Mouse (Mus musculus): Measurements from ENCODE around the gene Khdrbs1. TPM values are rescaled to one million over a fixed set of nuclear protein-coding genes. Genes with fewer than 3 reads are reported as not detected.

Khdrbs1 gene
- total and polyA plus RNA-seq, 3 experiments = 58.6 to 125 (median 67.4) TPM

DNA sequence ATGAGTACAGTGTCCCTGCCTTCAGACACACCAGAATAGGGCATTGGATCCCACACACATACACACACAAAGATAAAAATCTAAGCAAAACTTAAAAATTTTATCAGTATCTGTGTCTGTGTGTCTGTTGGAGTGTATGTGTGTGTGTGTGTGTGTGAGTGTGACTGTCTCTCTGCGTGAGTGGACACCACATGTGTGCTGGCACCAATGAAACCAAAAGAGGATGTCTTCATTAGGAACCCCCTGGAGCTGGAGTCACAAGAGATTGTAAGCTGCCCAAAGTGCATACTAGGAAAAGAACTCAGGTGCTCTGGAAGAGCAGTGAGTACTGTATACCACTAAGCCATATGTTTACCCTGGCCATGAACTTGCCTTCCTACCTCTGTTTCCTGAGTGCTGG is 4.0 kb upstream of the Khdrbs1 start:
- no peak for DNase-seq (ENCODE audit: extremely low read depth)
- Histone ChIP-seq H3K9me3 (replicated peaks; ENCODE audit: low read length) (no peaks in the 10 kb centered on the region), H3K79me2 (replicated peaks; ENCODE audit: control insufficient read depth, extremely low read depth, insufficient read depth, poor library complexity, severe bottlenecking) (peaks cover 9% of the 10 kb centered on the region), H3K4me1 (ENCODE audit: control insufficient read depth in 1 of 2, insufficient read depth in 2 of 2) (peaks cover 3 to 22% of the 10 kb centered on the region in 2 experiments; a peak in 3 of 4 replicates), H3K4me2 (ENCODE audit: insufficient read depth, low read depth, poor library complexity, severe bottlenecking) (no peak overlapping the region), H3K27me3 (replicated peaks) (no peaks in the 10 kb centered on the region), H3K36me3 (replicated peaks in 1 of 2; ENCODE audit: control insufficient read depth in 1 of 2, insufficient read depth in 1 of 2, low read length in 1 of 2) (no peaks in the 10 kb centered on the region), H3K27ac (ENCODE audit: insufficient read depth, low read depth) (no peak overlapping the region), H3K4me3 (replicated peaks in 1 of 3; ENCODE audit: low read depth in 2 of 3, low read length in 2 of 3, poor library complexity in 1 of 3) (no peak overlapping the region), H3K9ac (ENCODE audit: insufficient read depth, low read depth) (no peak overlapping the region)
- no peak for TF ChIP-seq USF1 (IDR thresholded peaks at IDR 0.05; ENCODE audit: low read depth, low read length)
- no peak for TF ChIP-seq MYC (IDR thresholded peaks at IDR 0.05; ENCODE audit: low read depth, low read length)
- TF ChIP-seq ELF1 (IDR thresholded peaks at IDR 0.05; ENCODE audit: low read depth, low read length) = no peak
- no peak for TF ChIP-seq MAX (IDR thresholded peaks at IDR 0.05; ENCODE audit: low read length)
- no peak for TF ChIP-seq KAT2A (IDR thresholded peaks at IDR 0.05; ENCODE audit: insufficient replicate concordance, low read length)
- TF ChIP-seq RAD21 (IDR thresholded peaks at IDR 0.05; ENCODE audit: low read depth, low read length) = no peak
- TF ChIP-seq GABPA (IDR thresholded peaks at IDR 0.05; ENCODE audit: insufficient replicate concordance, low read depth, low read length) = no peak
- no peak for TF ChIP-seq JUN (IDR thresholded peaks at IDR 0.05; ENCODE audit: insufficient read depth, low read depth, low read length)
- no peak for TF ChIP-seq IRF4 (IDR thresholded peaks at IDR 0.05; ENCODE audit: low read depth, low read length)
- TF ChIP-seq PAX5 (IDR thresholded peaks at IDR 0.05; ENCODE audit: low read length) = no peak
- no peak for TF ChIP-seq EP300 (IDR thresholded peaks at IDR 0.05; ENCODE audit: low read length)
- no peak for TF ChIP-seq JUND (conservative IDR thresholded peaks at IDR 0.05; ENCODE audit: low read depth, low read length)
- TF ChIP-seq ETS1 (conservative IDR thresholded peaks at IDR 0.05; ENCODE audit: low read depth, low read length) = no peak
- no peak for TF ChIP-seq NRF1 (IDR thresholded peaks at IDR 0.05; ENCODE audit: low read depth, low read length)
- no peak for TF ChIP-seq SMC3 (IDR thresholded peaks at IDR 0.05; ENCODE audit: low read depth, low read length)
- no peak for TF ChIP-seq RCOR1 (conservative IDR thresholded peaks at IDR 0.05; ENCODE audit: low read depth, low read length)
- no peak for TF ChIP-seq NELFE (IDR thresholded peaks at IDR 0.05; ENCODE audit: low read depth, low read length)
- no peak for TF ChIP-seq POLR2A (IDR thresholded peaks at IDR 0.05; ENCODE audit: low read depth, low read length)
- no peak for TF ChIP-seq POLR2AphosphoS2 (IDR thresholded peaks at IDR 0.05; ENCODE audit: low read depth, low read length)
- dilution Hi-C loops (cut with MboI; ENCODE audit: extremely low pct_ligation_motif_present, extremely low pct_unique_long_range_greater_than_20kb, low sequenced_read_pairs) (no loop called here), in situ Hi-C loops (cut with MboI; ENCODE audit: low pct_ligation_motif_present, low pct_unique_long_range_greater_than_20kb, low sequenced_read_pairs) (no loop called here)

DNA sequence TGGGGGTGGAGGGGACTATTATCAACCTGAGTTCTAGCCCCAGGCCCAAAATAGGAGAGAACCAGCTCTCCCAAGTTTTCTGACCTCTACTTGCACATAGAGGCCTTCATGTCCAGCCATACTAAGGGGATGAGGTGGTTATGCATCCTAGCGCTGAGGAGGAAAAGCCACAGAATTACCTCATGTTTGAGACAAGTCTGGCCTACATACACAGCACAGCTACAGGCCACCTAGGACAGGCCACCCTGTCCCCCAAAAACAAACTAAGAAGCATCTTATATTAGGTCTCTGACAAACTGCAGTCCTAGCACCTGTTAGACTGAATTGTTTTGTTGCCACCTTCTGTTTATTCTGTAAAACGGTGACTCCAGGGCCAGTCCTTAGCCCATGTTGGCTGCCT is 1.4 kb upstream of the Khdrbs1 start:
- no peaks in the 10 kb centered on the region for H3K27me3 ChIP-seq (replicated peaks)
- H3K9me3 ChIP-seq (replicated peaks; ENCODE audit: low read length) = no peaks in the 10 kb centered on the region
- H3K79me2 ChIP-seq (replicated peaks; ENCODE audit: control insufficient read depth, extremely low read depth, insufficient read depth, poor library complexity, severe bottlenecking) = peaks cover 34% of the 10 kb centered on the region
- H3K4me1 ChIP-seq (ENCODE audit: control insufficient read depth in 1 of 2, insufficient read depth in 2 of 2) = peaks cover 3 to 33% of the 10 kb centered on the region in 2 experiments; a peak in 3 of 4 replicates
- H3K27ac ChIP-seq (ENCODE audit: insufficient read depth, low read depth) = no peak overlapping the region
- no peak for TF ChIP-seq USF1 (IDR thresholded peaks at IDR 0.05; ENCODE audit: low read depth, low read length)
- TF ChIP-seq TBP (conservative IDR thresholded peaks at IDR 0.05; ENCODE audit: low read depth, low read length) = no peak
- no peak for TF ChIP-seq RAD21 (IDR thresholded peaks at IDR 0.05; ENCODE audit: low read depth, low read length)
- TF ChIP-seq ELF1 (IDR thresholded peaks at IDR 0.05; ENCODE audit: low read depth, low read length) = no peak
- TF ChIP-seq GABPA (IDR thresholded peaks at IDR 0.05; ENCODE audit: insufficient replicate concordance, low read depth, low read length) = no peak
- TF ChIP-seq CHD2 (IDR thresholded peaks at IDR 0.05; ENCODE audit: low read length) = no peak
- TF ChIP-seq BHLHE40 (IDR thresholded peaks at IDR 0.05; ENCODE audit: low read depth, low read length) = no peak
- TF ChIP-seq JUND (conservative IDR thresholded peaks at IDR 0.05; ENCODE audit: low read depth, low read length) = no peak
- no peak for TF ChIP-seq CTCF (conservative IDR thresholded peaks at IDR 0.05 in 1 of 2, IDR thresholded peaks at IDR 0.05 in 1 of 2; ENCODE audit: low read depth in 2 of 2, low read length in 2 of 2)
- no peak for TF ChIP-seq NELFE (IDR thresholded peaks at IDR 0.05; ENCODE audit: low read depth, low read length)
- TF ChIP-seq USF2 (conservative IDR thresholded peaks at IDR 0.05; ENCODE audit: low read depth, low read length) = no peak
- TF ChIP-seq POLR2A (IDR thresholded peaks at IDR 0.05; ENCODE audit: low read depth, low read length) = no peak
- TF ChIP-seq ZMIZ1 (IDR thresholded peaks at IDR 0.05; ENCODE audit: low read depth, low read length) = no peak
- no peak for TF ChIP-seq KAT2A (IDR thresholded peaks at IDR 0.05; ENCODE audit: insufficient replicate concordance, low read length)
- TF ChIP-seq UBTF (IDR thresholded peaks at IDR 0.05; ENCODE audit: low read depth, low read length) = no peak
- in situ Hi-C loops (cut with MboI; ENCODE audit: low pct_ligation_motif_present, low pct_unique_long_range_greater_than_20kb, low sequenced_read_pairs) = no loop called here
- H3K36me3 ChIP-seq (replicated peaks in 1 of 2; ENCODE audit: control insufficient read depth in 1 of 2, insufficient read depth in 1 of 2, low read length in 1 of 2) = peaks cover 0 to 10% of the 10 kb centered on the region in 2 experiments
- H3K9ac ChIP-seq (ENCODE audit: insufficient read depth, low read depth) = no peak overlapping the region
- dilution Hi-C loops (cut with MboI; ENCODE audit: extremely low pct_ligation_motif_present, extremely low pct_unique_long_range_greater_than_20kb, low sequenced_read_pairs) = no loop called here
- H3K4me2 ChIP-seq (ENCODE audit: insufficient read depth, low read depth, poor library complexity, severe bottlenecking) = peak overlapping the region; percentile 73
- no peak for DNase-seq (ENCODE audit: extremely low read depth)
- peak overlapping the region in 2 of 3 experiments; percentile 13 to 99 for H3K4me3 ChIP-seq (replicated peaks in 1 of 3; ENCODE audit: low read depth in 2 of 3, low read length in 2 of 3, poor library complexity in 1 of 3)

All from CH12.LX (cell line).